Mouse (Mus musculus) hindbrain, embryonic 13.5 days (tissue): Measurements from ENCODE around the gene Lamb2. TPM values are rescaled to one million over a fixed set of nuclear protein-coding genes. Genes with fewer than 3 reads are reported as not detected.

Experiments
- ATAC-seq: fragments of 200-750 bp; cut with Nextera tagmentation; 2 replicates; pipeline ENCODE4 v1.8.0; 2017; ENCODE audit warnings: moderate TSS enrichment; ENCODE audit not compliant: low FRiP score
- H3K27ac ChIP-seq: fragments of 300-500 bp; sonication (generic); 2 replicates; pipeline ENCODE4 v1.5.1; 2015; ENCODE audit warnings: inconsistent platforms, mild to moderate bottlenecking, moderate library complexity
- H3K27me3 ChIP-seq: fragments of 300-500 bp; sonication (generic); 2 replicates; pipeline ENCODE4 v1.6.1; 2015; ENCODE audit warnings: mild to moderate bottlenecking, inconsistent platforms
- H3K36me3 ChIP-seq: fragments of 300-500 bp; sonication (generic); 2 replicates; pipeline ENCODE4 v1.6.1; 2015; ENCODE audit warnings: mild to moderate bottlenecking, inconsistent platforms
- H3K4me1 ChIP-seq: fragments of 300-500 bp; sonication (generic); replicated peaks from 2 replicates; pipeline ENCODE4 v1.6.1; 2015; ENCODE audit warnings: inconsistent platforms
- H3K4me2 ChIP-seq: fragments of 300-500 bp; sonication (generic); 2 replicates; pipeline ENCODE4 v1.6.1; 2015; ENCODE audit warnings: inconsistent platforms, mild to moderate bottlenecking, moderate library complexity
- H3K4me3 ChIP-seq: fragments of 300-500 bp; sonication (generic); 2 replicates; pipeline ENCODE4 v1.5.1; 2015; ENCODE audit warnings: mild to moderate bottlenecking, inconsistent platforms
- H3K9ac ChIP-seq: fragments of 300-500 bp; sonication (generic); 2 replicates; pipeline ENCODE4 v1.6.1; 2015; ENCODE audit warnings: mild to moderate bottlenecking, inconsistent platforms
- H3K9me3 ChIP-seq: fragments of 300-500 bp; sonication (generic); 2 replicates; pipeline ENCODE4 v1.6.1; 2016; ENCODE audit warnings: inconsistent platforms
- WGBS: fragments of 180-500 bp; shearing (Covaris S2); methylation state at CpG from one replicate; pipeline ENCODE4 v1.1.7; 2015; 5-methylcytosine and 5-hydroxymethylcytosine counted together
- polyA plus RNA-seq: library from polyadenylated mRNA; unstranded; fragments of >200 nt; fragmentation: Nextera tagmentation; extraction: Ambion mirVana; gene quantifications from 2 replicates; pipeline ENCODE4 v1.2.1, GENCODE M21; 2015

Lamb2 gene
- polyA plus RNA-seq, 1 experiment from 2014 or later = 21.6 TPM

GRCm38 (mm10) chr9:108452291-108452906, 27.1 kb upstream of the Lamb2 start:
- Histone ChIP-seq H3K9ac (peak overlapping the region; percentile 85), H3K4me1 (peaks cover 52% of the 10 kb centered on the region), H3K36me3 (peaks cover 22% of the 10 kb centered on the region), H3K27ac (peak overlapping the region; percentile 90), H3K4me3 (peak overlapping the region; percentile 64), H3K4me2 (peak overlapping the region; percentile 72), H3K9me3 (no peaks in the 10 kb centered on the region), H3K27me3 (peaks cover 11% of the 10 kb centered on the region)
- ATAC-seq = peak; percentile 83
- under 1% methylated on average over 40 of the region's 40 CpGs for WGBS

GRCm38 (mm10) chr9:108452911-108453310, 26.6 kb upstream of the Lamb2 start:
- Histone ChIP-seq H3K27me3 (peaks cover 11% of the 10 kb centered on the region), H3K36me3 (peaks cover 17% of the 10 kb centered on the region), H3K9ac (peak overlapping the region; percentile 85), H3K9me3 (no peaks in the 10 kb centered on the region), H3K4me2 (peak overlapping the region; percentile 72), H3K4me3 (peak overlapping the region; percentile 64), H3K4me1 (peaks cover 52% of the 10 kb centered on the region), H3K27ac (peak overlapping the region; percentile 90)
- 51% methylated on average over 6 of the region's 6 CpGs for WGBS
- peak; percentile 22 for ATAC-seq

- no peak for ATAC-seq
- Histone ChIP-seq H3K36me3 (peaks cover 11% of the 10 kb centered on the region), H3K4me1 (peaks cover 52% of the 10 kb centered on the region), H3K9me3 (no peaks in the 10 kb centered on the region), H3K4me3 (peak overlapping the region; percentile 64; the same call in 1 of the 2 replicates), H3K4me2 (peak overlapping the region; percentile 72), H3K9ac (peak overlapping the region; percentile 85; the same call in 1 of the 2 replicates), H3K27me3 (peaks cover 11% of the 10 kb centered on the region), H3K27ac (peak overlapping the region; percentile 90; the same call in 1 of the 2 replicates)
- WGBS = 84% methylated on average over 4 of the region's 4 CpGs
Measured at GRCm38 (mm10) chr9:108453458-108453857, 26.1 kb upstream of the Lamb2 start.

GRCm38 (mm10) chr9:108454429-108454828, 25.1 kb upstream of the Lamb2 start:
- Histone ChIP-seq H3K4me3 (no peak overlapping the region), H3K9me3 (no peaks in the 10 kb centered on the region), H3K36me3 (peaks cover 2% of the 10 kb centered on the region; the same call in 1 of the 2 replicates), H3K9ac (no peak overlapping the region), H3K4me1 (peaks cover 44% of the 10 kb centered on the region), H3K4me2 (no peak overlapping the region), H3K27me3 (peaks cover 14% of the 10 kb centered on the region), H3K27ac (no peak overlapping the region)
- ATAC-seq = no peak
- WGBS = 89% methylated on average over 6 of the region's 6 CpGs

GRCm38 (mm10) chr9:108455747-108456571, 23.6 kb upstream of the Lamb2 start:
- H3K4me1 ChIP-seq = peaks cover 34% of the 10 kb centered on the region
- ATAC-seq = no peak
- 78% methylated on average over 12 of the region's 12 CpGs for WGBS

GRCm38 (mm10) chr9:108456953-108457352, 22.6 kb upstream of the Lamb2 start:
- H3K27me3 ChIP-seq = peaks cover 14% of the 10 kb centered on the region
- WGBS = 87% methylated on average over 10 of the region's 10 CpGs
- H3K9me3 ChIP-seq = no peaks in the 10 kb centered on the region

More at GRCm38 (mm10) chr9:108455747-108456571, 23.6 kb upstream of the Lamb2 start:
- Histone ChIP-seq H3K36me3 (no peaks in the 10 kb centered on the region), H3K9me3 (no peaks in the 10 kb centered on the region), H3K27ac (no peak overlapping the region), H3K27me3 (peaks cover 14% of the 10 kb centered on the region), H3K4me2 (no peak overlapping the region), H3K4me3 (no peak overlapping the region), H3K9ac (no peak overlapping the region)

GRCm38 (mm10) chr9:108459939-108460318, 19.6 kb upstream of the Lamb2 start:
- WGBS = 92% methylated on average over 1 of the region's 1 CpGs
- Histone ChIP-seq H3K9me3 (no peaks in the 10 kb centered on the region), H3K9ac (no peak overlapping the region), H3K4me3 (peak overlapping the region; percentile 89), H3K27me3 (peaks cover 14% of the 10 kb centered on the region), H3K4me1 (peaks cover 21% of the 10 kb centered on the region), H3K36me3 (peaks cover 23% of the 10 kb centered on the region), H3K4me2 (peak overlapping the region; percentile 80), H3K27ac (peak overlapping the region; percentile 90)
- peak; percentile 10 for ATAC-seq

More at GRCm38 (mm10) chr9:108456953-108457352, 22.6 kb upstream of the Lamb2 start:
- no peaks in the 10 kb centered on the region for H3K36me3 ChIP-seq
- H3K4me3 ChIP-seq = no peak overlapping the region
- no peak overlapping the region for H3K9ac ChIP-seq
- no peak for ATAC-seq
- no peak overlapping the region for H3K27ac ChIP-seq
- no peak overlapping the region for H3K4me2 ChIP-seq
- H3K4me1 ChIP-seq = peaks cover 34% of the 10 kb centered on the region

GRCm38 (mm10) chr9:108460319-108461178, 19.0 kb upstream of the Lamb2 start, which contains the start of gene Ccdc71:
TSS of gene Ccdc71 (plus strand) at chr9:108460527.
- Histone ChIP-seq H3K27me3 (peaks cover 13% of the 10 kb centered on the region), H3K9me3 (no peaks in the 10 kb centered on the region), H3K27ac (peak within 1 kb of the TSS; percentile 90), H3K36me3 (peaks cover 29% of the 10 kb centered on the region), H3K4me3 (peak within 1 kb of the TSS; percentile 89), H3K9ac (peak within 1 kb of the TSS; percentile 91), H3K4me1 (peaks cover 21% of the 10 kb centered on the region), H3K4me2 (peak within 1 kb of the TSS; percentile 80)
- under 1% methylated on average over 45 of the region's 52 CpGs for WGBS
- peak; percentile 83 for ATAC-seq

GRCm38 (mm10) chr9:108461181-108461631, 18.3 kb upstream of the Lamb2 start, which contains the start of gene Klhdc8b:
TSS of gene Klhdc8b (minus strand) at chr9:108461581.
- H3K27me3 ChIP-seq = peaks cover 7% of the 10 kb centered on the region
- H3K9ac ChIP-seq = peak within 1 kb of the TSS; percentile 91
- no peak for ATAC-seq
- WGBS = 27% methylated on average over 11 of the region's 11 CpGs
- peak within 1 kb of the TSS; percentile 89 for H3K4me3 ChIP-seq
- peaks cover 21% of the 10 kb centered on the region for H3K4me1 ChIP-seq
- H3K36me3 ChIP-seq = peaks cover 35% of the 10 kb centered on the region
- no peaks in the 10 kb centered on the region for H3K9me3 ChIP-seq
- H3K4me2 ChIP-seq = peak within 1 kb of the TSS; percentile 80
- H3K27ac ChIP-seq = peak within 1 kb of the TSS; percentile 90

GRCm38 (mm10) chr9:108461675-108462074, 17.9 kb upstream of the Lamb2 start:
- Histone ChIP-seq H3K9me3 (no peaks in the 10 kb centered on the region), H3K4me1 (peaks cover 21% of the 10 kb centered on the region), H3K4me3 (peak overlapping the region; percentile 89), H3K36me3 (peaks cover 40% of the 10 kb centered on the region), H3K27ac (no peak overlapping the region), H3K27me3 (0 out of 2 replicates have a peak, but pooled peaks cover 3% of the 10 kb centered on the region), H3K4me2 (peak overlapping the region; percentile 80), H3K9ac (peak overlapping the region; percentile 91)
- WGBS = 93% methylated on average over 5 of the region's 5 CpGs
- ATAC-seq = no peak

GRCm38 (mm10) chr9:108462192-108462591, 17.3 kb upstream of the Lamb2 start:
- Histone ChIP-seq H3K4me3 (no peak overlapping the region), H3K9me3 (no peaks in the 10 kb centered on the region), H3K27ac (no peak overlapping the region), H3K4me1 (peaks cover 21% of the 10 kb centered on the region), H3K36me3 (peaks cover 45% of the 10 kb centered on the region), H3K27me3 (0 out of 2 replicates have a peak, but pooled peaks cover 3% of the 10 kb centered on the region), H3K9ac (0 out of 2 replicates have a peak overlapping the region, but pooled peaks have one; percentile 39), H3K4me2 (peak overlapping the region; percentile 80; the same call in 1 of the 2 replicates)
- 93% methylated on average over 10 of the region's 10 CpGs for WGBS
- no peak for ATAC-seq
